ENCODE assay signal across 10 mouse cellular contexts in genomic region chr6:119057076-119057479, GRCm38 (mm10).
DNase-seq lines count a peak whose midpoint lies in the region; ATAC-seq lines count a peak whose summit lies in the region.
"Had no signal": no experiment of that assay in that cellular context is flagged by ENCODE, and none has a peak within 500 bp of the region (broad histone marks: within the 10 kb centered on the region; RNA-seq: fewer than 3 reads in every experiment).

No protein-coding gene starts in this region.

- peaks cover 5% of the 10 kb centered on the region; the same call in 1 of the 2 replicates for H3K36me3 ChIP-seq in hindbrain, embryonic 15.5 days
- no peaks in the 10 kb centered on the region for H3K36me3 ChIP-seq in liver, embryonic 12.5 days

- H3K9me3 ChIP-seq in hindbrain, embryonic 15.5 days: no peaks in the 10 kb centered on the region
- H3K9me3 ChIP-seq in liver, embryonic 12.5 days (replicated peaks): no peaks in the 10 kb centered on the region
- H3K9me3 ChIP-seq: limb, embryonic 10.5 days had no signal

- no peak overlapping the region for H3K4me3 ChIP-seq in hindbrain, embryonic 15.5 days
- no peak overlapping the region for H3K4me3 ChIP-seq in liver, embryonic 12.5 days
- H3K4me3 ChIP-seq: limb, embryonic 10.5 days; myocyte had no signal

- ATAC-seq in hindbrain, embryonic 15.5 days (ENCODE audit: low FRiP score, low read depth): peak; percentile 72; the same call in 1 of the 2 replicates
- no peak for ATAC-seq in liver, embryonic 12.5 days

- no peak overlapping the region for H3K27ac ChIP-seq in hindbrain, embryonic 15.5 days (replicated peaks)
- H3K27ac ChIP-seq in liver, embryonic 12.5 days: no peak overlapping the region
- H3K27ac ChIP-seq: limb, embryonic 10.5 days had no signal

- H3K9ac ChIP-seq in hindbrain, embryonic 15.5 days: no peak overlapping the region
- no peak overlapping the region for H3K9ac ChIP-seq in liver, embryonic 12.5 days

- WGBS in hindbrain, embryonic 15.5 days: 55% methylated on average over 15 of the region's 15 CpGs
- WGBS in liver, embryonic 12.5 days (ENCODE audit: insufficient replicate concordance): 77% methylated on average over 15 of the region's 15 CpGs

- no peaks in the 10 kb centered on the region for H3K27me3 ChIP-seq in hindbrain, embryonic 15.5 days
- H3K27me3 ChIP-seq in liver, embryonic 12.5 days (replicated peaks): 0 out of 2 replicates have a peak, but pooled peaks cover 4% of the 10 kb centered on the region

- H3K4me2 ChIP-seq in hindbrain, embryonic 15.5 days: peak overlapping the region; percentile 16; the same call in 1 of the 2 replicates
- no peak overlapping the region for H3K4me2 ChIP-seq in liver, embryonic 12.5 days

- peak; percentile 43 for DNase-seq in gastrocnemius, postnatal 10 days
- no peak for DNase-seq in gastrocnemius, postnatal 25 days
- DNase-seq in testis, postnatal 10 days (ENCODE audit: low spot score): peak; percentile 58
- no peak for DNase-seq in testis, postnatal 14 days (ENCODE audit: low spot score)
- peak; percentile 54 for DNase-seq in right cerebral cortex, postnatal 4 days
- no peak for DNase-seq in frontal cortex, postnatal 14 days (ENCODE audit: low spot score in 2 of 2)

- peaks cover 21% of the 10 kb centered on the region for H3K4me1 ChIP-seq in hindbrain, embryonic 15.5 days (replicated peaks)
- H3K4me1 ChIP-seq in liver, embryonic 12.5 days: no peaks in the 10 kb centered on the region

Comparison
In these comparisons a context has a peak if more than half of its experiments do, and no peak if none do; other contexts are left out.
1. DNase-seq: peak in gastrocnemius, postnatal 10 days (single experiment), testis, postnatal 10 days (single experiment) and right cerebral cortex, postnatal 4 days (single experiment); none in gastrocnemius, postnatal 25 days (single experiment), testis, postnatal 14 days (single experiment) and frontal cortex, postnatal 14 days (0 of 2).